Mouse (Mus musculus) kidney, postnatal 0 days (tissue): ENCODE results near the gene Baz2a. TPM values are rescaled to one million over a fixed set of nuclear protein-coding genes. Genes with fewer than 3 reads are reported as not detected.

Source experiments
- ATAC-seq: fragments of 200-750 bp; cut with Nextera tagmentation; replicated peaks from 2 replicates; pipeline ENCODE4 v1.8.0; 2017; ENCODE audit warnings: low read depth, moderate number of reproducible peaks, moderate TSS enrichment, moderate library complexity; ENCODE audit not compliant: low FRiP score
- DNase-seq: peaks from one replicate; pipeline ENCODE4 v3.0.0-alpha.2; 2016; ENCODE audit warnings: low spot score
- H3K27ac ChIP-seq: fragments of 300-500 bp; sonication (generic); 2 replicates; pipeline ENCODE4 v1.5.1; 2014; ENCODE audit warnings: mild to moderate bottlenecking
- H3K27me3 ChIP-seq: fragments of 300-500 bp; sonication (generic); 2 replicates; pipeline ENCODE4 v1.6.1; 2014; ENCODE audit warnings: low read length, mixed read lengths; ENCODE audit not compliant: insufficient read depth
- H3K36me3 ChIP-seq: fragments of 300-500 bp; sonication (generic); 2 replicates; pipeline ENCODE4 v1.6.1; 2014; ENCODE audit warnings: low read length, mixed read lengths; ENCODE audit not compliant: insufficient read depth
- H3K4me1 ChIP-seq: fragments of 300-500 bp; sonication (generic); replicated peaks from 2 replicates; pipeline ENCODE4 v1.6.1; 2014; ENCODE audit warnings: antibody characterized with exemption, low read length, mixed read lengths; ENCODE audit not compliant: insufficient read depth
- H3K4me2 ChIP-seq: fragments of 300-500 bp; sonication (generic); 2 replicates; pipeline ENCODE4 v1.6.1; 2014; ENCODE audit warnings: mild to moderate bottlenecking, low read length, moderate library complexity, mixed read lengths
- H3K4me3 ChIP-seq: fragments of 300-500 bp; sonication (generic); replicated peaks from 2 replicates; pipeline ENCODE4 v1.5.1; 2014; ENCODE audit warnings: low read depth, low read length
- H3K9ac ChIP-seq: fragments of 300-500 bp; sonication (generic); 2 replicates; pipeline ENCODE4 v1.6.1; 2014; ENCODE audit warnings: low read depth, low read length
- H3K9me3 ChIP-seq: fragments of 300-500 bp; sonication (generic); replicated peaks from 2 replicates; pipeline ENCODE4 v1.6.1; 2016; ENCODE audit warnings: low read length, inconsistent platforms, mixed read lengths
- CTCF ChIP-seq: IDR thresholded peaks from 2 replicates; pipeline ENCODE4 v1.5.1; 2016; ENCODE audit warnings: antibody characterized with exemption, low read depth, mild to moderate bottlenecking, moderate library complexity
- WGBS: fragments of 180-500 bp; shearing (Covaris S2); extraction: QIAGEN DNeasy Blood & Tissue Kit; methylation state at CpG from one replicate; pipeline ENCODE4 v1.1.7; 2014; 5-methylcytosine and 5-hydroxymethylcytosine counted together
- microRNA counts: library from miRNA; unstranded; fragments of <30 nt; microRNA quantifications from one replicate; lab custom pipeline; 2015
- microRNA-seq: library from miRNA; unstranded; fragments of <30 nt; microRNA quantifications from one replicate; pipeline ENCODE4, GENCODE M21; 2016
- polyA plus RNA-seq: library from polyadenylated mRNA; unstranded; fragments of >200 nt; fragmentation: Nextera tagmentation; extraction: Ambion mirVana; gene quantifications from 2 replicates; pipeline ENCODE4 v1.2.1, GENCODE M21; 2015

Gene Baz2a
- polyA plus RNA-seq, 1 experiment from 2014 or later = 9.8 TPM

DNA sequence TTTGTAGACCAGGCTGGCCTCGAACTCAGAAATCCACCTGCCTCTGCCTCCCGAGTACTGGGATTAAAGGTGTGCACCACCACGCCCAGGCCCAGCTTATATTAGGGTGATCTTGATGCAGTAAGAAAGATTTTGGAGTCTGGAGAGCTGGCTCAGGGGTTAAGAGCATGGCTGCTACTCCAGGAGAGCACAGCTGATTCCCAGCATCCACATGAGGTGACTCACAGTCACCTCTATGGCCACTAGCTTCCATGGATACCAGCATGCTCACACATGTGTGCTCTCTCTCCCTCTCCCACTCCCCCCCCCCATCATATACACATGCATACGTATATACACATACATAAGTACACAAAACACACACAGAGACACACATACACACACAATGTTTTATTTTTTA, 85.9 kb downstream of the Baz2a start:
- no peak overlapping the region for H3K9ac ChIP-seq
- no peak overlapping the region for H3K27ac ChIP-seq
- no peak for DNase-seq
- H3K4me2 ChIP-seq = no peak overlapping the region
- H3K36me3 ChIP-seq = no peaks in the 10 kb centered on the region
- H3K4me1 ChIP-seq = peaks cover 18% of the 10 kb centered on the region
- H3K4me3 ChIP-seq = no peak overlapping the region
- no peak for TF ChIP-seq CTCF
- no peaks in the 10 kb centered on the region for H3K27me3 ChIP-seq
- 91% methylated on average over 4 of the region's 4 CpGs for WGBS
- no peaks in the 10 kb centered on the region for H3K9me3 ChIP-seq
- ATAC-seq = no peak

MicroRNA genes within 50 kb of the gene (microRNA counts, 519-probe panel; counts per million panel counts)
- 330 counts per million, percentile 68 among the panel's probes with 10 or more counts for microRNA mmu-miR-677 (lab: Ali Mortazavi, UCI)

Small RNA genes within 50 kb of the gene (microRNA-seq; reads per million reads assigned to microRNA genes)
- gene Mir677 = 14.2 reads per million, percentile 28 among the genes with 10 or more reads in this experiment

Other genes starting within 250 kb of the Baz2a start
- gene Rdh19, start 241.6 kb upstream of the Baz2a start, polyA plus RNA-seq = 11.4 and 12.6 TPM in 2 replicates
- gene Rdh16f2, start 225.1 kb upstream of the Baz2a start, polyA plus RNA-seq = 2.1 and 2.3 TPM in 2 replicates
- 0.13 and 0.21 TPM in 2 replicates for gene Rdh7, start 202.8 kb upstream of the Baz2a start, polyA plus RNA-seq
- not detected in 2 replicates for gene Sdr9c7, start 193.1 kb upstream of the Baz2a start, polyA plus RNA-seq
- not detected in 2 replicates for gene Hsd17b6, start 84.0 kb upstream of the Baz2a start, polyA plus RNA-seq
- 43.9 and 53.2 TPM in 2 replicates for gene Prim1, start 76.4 kb upstream of the Baz2a start, polyA plus RNA-seq
- 769 and 820 TPM in 2 replicates for gene Naca, start 56.0 kb upstream of the Baz2a start, polyA plus RNA-seq
- gene Ptges3, start 32.6 kb upstream of the Baz2a start, polyA plus RNA-seq = 467 and 468 TPM in 2 replicates
- 3,631 and 3,848 TPM in 2 replicates for gene Atp5b, start 8.3 kb upstream of the Baz2a start, polyA plus RNA-seq
- 27.0 and 30.0 TPM in 2 replicates for gene Rbms2, start 88.7 kb downstream of the Baz2a start, polyA plus RNA-seq
- 0.68 and 0.79 TPM in 2 replicates for gene Gls2, start 102.9 kb downstream of the Baz2a start, polyA plus RNA-seq
- gene Spryd4, start 120.2 kb downstream of the Baz2a start, polyA plus RNA-seq = 31.5 and 35.1 TPM in 2 replicates
- gene Mip, start 134.3 kb downstream of the Baz2a start, polyA plus RNA-seq = not detected in 2 replicates
- 26.4 and 33.3 TPM in 2 replicates for gene Timeless, start 140.5 kb downstream of the Baz2a start, polyA plus RNA-seq
- 0.11 and 0.34 TPM in 2 replicates for gene Apon, start 162.5 kb downstream of the Baz2a start, polyA plus RNA-seq
- gene Apof, start 177.1 kb downstream of the Baz2a start, polyA plus RNA-seq = 0.21 and 0.42 TPM in 2 replicates
- 9.0 and 10.9 TPM in 2 replicates for gene Stat2, start 179.0 kb downstream of the Baz2a start, polyA plus RNA-seq
- 0.13 and 0.16 TPM in 2 replicates for gene Il23a, start 207.2 kb downstream of the Baz2a start, polyA plus RNA-seq
- 26.5 and 28.5 TPM in 2 replicates for gene Pan2, start 211.8 kb downstream of the Baz2a start, polyA plus RNA-seq
- gene Cnpy2, start 230.9 kb downstream of the Baz2a start, polyA plus RNA-seq = 350 and 363 TPM in 2 replicates
- gene Cs, start 246.2 kb downstream of the Baz2a start, polyA plus RNA-seq = 167 and 195 TPM in 2 replicates